Mouse (Mus musculus): Measurements from ENCODE around the gene Slco4a1. TPM values are rescaled to one million over a fixed set of nuclear protein-coding genes. Genes with fewer than 3 reads are reported as not detected.

Gene Slco4a1
- polyA plus RNA-seq, 1 experiment from 2014 or later: 2.2 TPM

- no peaks in the 10 kb centered on the region for H3K36me3 ChIP-seq
- no peak overlapping the region for H3K4me2 ChIP-seq
- H3K9me3 ChIP-seq: no peaks in the 10 kb centered on the region
- peaks cover 16% of the 10 kb centered on the region; the same call in 1 of the 2 replicates for H3K27me3 ChIP-seq
- H3K4me1 ChIP-seq (replicated peaks): 0 out of 2 replicates have a peak, but pooled peaks cover 2% of the 10 kb centered on the region
- no peak for ATAC-seq (ENCODE audit: low FRiP score)
- H3K27ac ChIP-seq: no peak overlapping the region
- no peak overlapping the region for H3K4me3 ChIP-seq
- WGBS: 58% methylated on average over 5 of the region's 5 CpGs
- no peak overlapping the region for H3K9ac ChIP-seq
Observed at GRCm38 (mm10) chr2:180521437-180522221, 65.6 kb downstream of the Slco4a1 start.

DNA sequence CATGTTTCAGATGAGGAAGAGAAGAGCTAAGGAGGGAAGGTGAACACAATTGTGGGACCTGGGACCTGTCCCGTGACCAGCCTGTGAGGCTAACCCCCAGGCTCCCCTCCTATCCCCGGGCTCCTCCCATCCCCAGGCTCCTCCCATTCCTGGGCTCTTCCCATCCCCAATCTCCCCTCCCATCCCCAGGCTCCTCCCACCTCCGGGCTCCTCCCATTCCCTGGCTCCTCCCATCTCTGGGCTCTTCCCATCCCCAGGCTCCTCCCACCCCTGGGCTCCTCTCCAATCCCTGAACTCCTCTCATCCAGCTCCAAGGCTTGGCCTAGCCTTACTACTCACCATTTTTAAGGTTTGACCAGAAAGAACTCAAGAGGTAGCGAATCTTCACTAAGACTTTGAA lies 66.8 kb downstream of the Slco4a1 start:
- no peak overlapping the region for H3K27ac ChIP-seq
- no peak for ATAC-seq (ENCODE audit: low FRiP score)
- WGBS: 78% methylated on average over 4 of the region's 4 CpGs

More for the DNA sequence above, 66.8 kb downstream of the Slco4a1 start:
- Histone ChIP-seq H3K4me1 (replicated peaks) (peaks cover 8% of the 10 kb centered on the region; the same call in 1 of the 2 replicates), H3K9ac (no peak overlapping the region), H3K36me3 (no peaks in the 10 kb centered on the region), H3K4me3 (no peak overlapping the region), H3K4me2 (no peak overlapping the region), H3K27me3 (peaks cover 20% of the 10 kb centered on the region; the same call in 1 of the 2 replicates), H3K9me3 (no peaks in the 10 kb centered on the region)

Other genes starting within 250 kb of the Slco4a1 start
- 1.9 and 2.1 TPM in 2 replicates for gene Lama5, start 230.4 kb upstream of the Slco4a1 start, polyA plus RNA-seq (2015; fragmentation: Nextera tagmentation; extraction: Ambion mirVana)
- gene Rps21, start 198.9 kb upstream of the Slco4a1 start, polyA plus RNA-seq (2015; fragmentation: Nextera tagmentation; extraction: Ambion mirVana): 444 and 445 TPM in 2 replicates
- 19.8 and 20.8 TPM in 2 replicates for gene Cables2, start 182.7 kb upstream of the Slco4a1 start, polyA plus RNA-seq (2015; fragmentation: Nextera tagmentation; extraction: Ambion mirVana)
- not detected in 2 replicates for gene Rbbp8nl, start 166.4 kb upstream of the Slco4a1 start, polyA plus RNA-seq (2015; fragmentation: Nextera tagmentation; extraction: Ambion mirVana)
- 0.05 TPM in 1 of 2 replicates, not detected in the other for gene Gata5, start 121.5 kb upstream of the Slco4a1 start, polyA plus RNA-seq (2015; fragmentation: Nextera tagmentation; extraction: Ambion mirVana)
- 0.82 and 1.2 TPM in 2 replicates for gene Ntsr1, start 43.7 kb downstream of the Slco4a1 start, polyA plus RNA-seq (2015; fragmentation: Nextera tagmentation; extraction: Ambion mirVana)
- gene Mrgbp, start 125.1 kb downstream of the Slco4a1 start, polyA plus RNA-seq (2015; fragmentation: Nextera tagmentation; extraction: Ambion mirVana): 42.2 and 44.8 TPM in 2 replicates
- 85.8 and 86.2 TPM in 2 replicates for gene Ogfr, start 133.0 kb downstream of the Slco4a1 start, polyA plus RNA-seq (2015; fragmentation: Nextera tagmentation; extraction: Ambion mirVana)
- gene Col9a3, start 141.5 kb downstream of the Slco4a1 start, polyA plus RNA-seq (2015; fragmentation: Nextera tagmentation; extraction: Ambion mirVana): 71.7 and 74.9 TPM in 2 replicates
- 0.22 and 0.34 TPM in 2 replicates for gene Tcfl5, start 186.5 kb downstream of the Slco4a1 start, polyA plus RNA-seq (2015; fragmentation: Nextera tagmentation; extraction: Ambion mirVana)